Mouse (Mus musculus): ENCODE data around the gene Doxl2. TPM values are rescaled to one million over a fixed set of nuclear protein-coding genes. Genes with fewer than 3 reads are reported as not detected.

Gene Doxl2
- not detected for polyA plus RNA-seq (2012; fragmentation: generic; extraction: Trizol)

GRCm38 (mm10) chr6:48974663-48975062 lies at the start of gene Doxl2:
Doxl2 (plus strand) TSS chr6:48974963.

GRCm38 (mm10) chr6:48929595-48929994 lies 45.2 kb upstream of the Doxl2 start, which contains the start of gene 1600015I10Rik:
1600015I10Rik (plus strand) TSS chr6:48929895.

GRCm38 (mm10) chr6:48986444-48986990 lies 11.8 kb downstream of the Doxl2 start, which contains the start of gene Svs1:
Svs1 (plus strand) TSS chr6:48986861.

Other genes with a start within 250 kb of the Doxl2 start
- not detected for gene Gimap1, start 235.9 kb upstream of the Doxl2 start, polyA plus RNA-seq (2012; fragmentation: generic; extraction: Trizol)
- gene Gimap5, start 228.8 kb upstream of the Doxl2 start, polyA plus RNA-seq (2012; fragmentation: generic; extraction: Trizol) = not detected
- gene Gimap3, start 204.1 kb upstream of the Doxl2 start, polyA plus RNA-seq (2012; fragmentation: generic; extraction: Trizol) = not detected
- gene Tmem176a, start 134.0 kb upstream of the Doxl2 start, polyA plus RNA-seq (2012; fragmentation: generic; extraction: Trizol) = 1 to 10 TPM; 1.7 to 8.0 TPM
- 10 to 100 TPM in 1 of 2 experiments, 1 to 10 TPM in 1; 2.1 to 16.5 TPM for gene Tmem176b, start 133.5 kb upstream of the Doxl2 start, polyA plus RNA-seq (2012; fragmentation: generic; extraction: Trizol)
- under 1 TPM in 1 of 2 experiments, not detected in 1; 0.01 TPM for gene Aoc1, start 102.1 kb upstream of the Doxl2 start, polyA plus RNA-seq (2012; fragmentation: generic; extraction: Trizol)
- gene 1600015I10Rik, start 45.1 kb upstream of the Doxl2 start, polyA plus RNA-seq (2012; fragmentation: generic; extraction: Trizol) = not detected
- gene Svs1, start 11.9 kb downstream of the Doxl2 start, polyA plus RNA-seq (2012; fragmentation: generic; extraction: Trizol) = not detected
- 1 to 10 TPM; 1.0 to 1.5 TPM for gene Gpnmb, start 61.6 kb downstream of the Doxl2 start, polyA plus RNA-seq (2012; fragmentation: generic; extraction: Trizol)
- 10 to 100 TPM; 18.3 to 18.5 TPM for gene Malsu1, start 98.8 kb downstream of the Doxl2 start, polyA plus RNA-seq (2012; fragmentation: generic; extraction: Trizol)
- gene Igf2bp3, start 240.0 kb downstream of the Doxl2 start, polyA plus RNA-seq (2012; fragmentation: generic; extraction: Trizol) = under 1 TPM; 0.02 to 0.37 TPM

Measured in C3H10T1/2 (cell line).